Mouse (Mus musculus): Measurements from ENCODE around the gene Rfx2. TPM values are rescaled to one million over a fixed set of nuclear protein-coding genes. Genes with fewer than 3 reads are reported as not detected.
A peak's percentile ranks its signal among the peaks of the same experiment; 100 is the strongest.

Gene Rfx2
- polyA plus RNA-seq, 1 experiment, result 4.4 TPM

DNA sequence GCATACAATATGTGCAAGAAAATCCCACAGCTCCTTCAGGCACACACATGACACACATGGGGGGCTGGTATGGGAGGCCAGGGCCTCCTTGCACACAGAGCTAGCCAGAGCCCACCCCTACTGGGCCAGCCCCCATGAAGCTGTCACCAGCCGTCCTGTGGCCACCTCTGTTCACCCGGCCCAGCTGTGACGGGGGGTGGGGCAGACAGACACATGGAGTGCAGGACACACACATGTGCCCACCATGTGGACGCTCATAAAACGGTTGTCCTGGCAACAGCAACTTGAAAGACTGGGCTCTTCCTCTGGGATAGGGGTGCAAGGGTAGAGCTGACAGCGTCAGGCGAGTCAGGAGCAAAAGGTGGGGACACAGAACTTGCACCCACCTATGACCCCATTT lies 71.6 kb downstream of the Rfx2 start:
- Histone ChIP-seq H3K4me2 (ENCODE audit: low read depth) (no peak overlapping the region), H3K36me3 (ENCODE audit: control insufficient read depth, insufficient read depth) (no peaks in the 10 kb centered on the region), H3K79me2 (ENCODE audit: control insufficient read depth, insufficient read depth) (no peaks in the 10 kb centered on the region), H3ac (ENCODE audit: control insufficient read depth, insufficient read length) (no peak overlapping the region), H3K27me3 (ENCODE audit: control insufficient read depth, insufficient read depth, insufficient read length) (peaks cover 32% of the 10 kb centered on the region), H3K4me3 (no peak overlapping the region)
- no peak for TF ChIP-seq TCF12 (IDR thresholded peaks at IDR 0.05; ENCODE audit: insufficient read depth, poor library complexity, severe bottlenecking)
- no peak for TF ChIP-seq POLR2A (IDR thresholded peaks at IDR 0.05; ENCODE audit: insufficient read length, low read depth)
- no peak for TF ChIP-seq POLR2AphosphoS2 (IDR thresholded peaks at IDR 0.05; ENCODE audit: insufficient read length, low read depth)
- TF ChIP-seq REST (IDR thresholded peaks at IDR 0.05; ENCODE audit: insufficient read depth, insufficient read length), result no peak
- TF ChIP-seq MAX (IDR thresholded peaks at IDR 0.05; ENCODE audit: low read depth), result no peak
- TF ChIP-seq TCF3 (IDR thresholded peaks at IDR 0.05; ENCODE audit: insufficient read length, low read depth), result no peak
- TF ChIP-seq E2F4 (IDR thresholded peaks at IDR 0.05; ENCODE audit: insufficient read depth), result no peak
- no peak for TF ChIP-seq MYOD1 (IDR thresholded peaks at IDR 0.05; ENCODE audit: control insufficient read depth in 1 of 3, insufficient read length in 2 of 3, low read depth in 2 of 3)
- no peak for TF ChIP-seq CEBPB (IDR thresholded peaks at IDR 0.05; ENCODE audit: insufficient read depth, poor library complexity, severe bottlenecking)
- TF ChIP-seq USF1 (IDR thresholded peaks at IDR 0.05; ENCODE audit: low read depth), result no peak
- TF ChIP-seq SRF (IDR thresholded peaks at IDR 0.05; ENCODE audit: control insufficient read depth, insufficient read length, low read depth), result no peak
- no peak for TF ChIP-seq MYOG (IDR thresholded peaks at IDR 0.05; ENCODE audit: control insufficient read depth in 1 of 3, insufficient read depth in 1 of 3, insufficient read length in 2 of 3, low read depth in 2 of 3)

GRCm38 (mm10) chr17:56758132-56758531 lies 72.7 kb downstream of the Rfx2 start:
- Histone ChIP-seq H3K36me3 (ENCODE audit: control insufficient read depth, insufficient read depth) (no peaks in the 10 kb centered on the region), H3K79me2 (ENCODE audit: control insufficient read depth, insufficient read depth) (no peaks in the 10 kb centered on the region), H3ac (ENCODE audit: control insufficient read depth, insufficient read length) (no peak overlapping the region), H3K4me3 (no peak overlapping the region), H3K4me2 (ENCODE audit: low read depth) (no peak overlapping the region), H3K27me3 (ENCODE audit: control insufficient read depth, insufficient read depth, insufficient read length) (peaks cover 37% of the 10 kb centered on the region)
- no peak for TF ChIP-seq REST (IDR thresholded peaks at IDR 0.05; ENCODE audit: insufficient read depth, insufficient read length)
- TF ChIP-seq POLR2A (IDR thresholded peaks at IDR 0.05; ENCODE audit: insufficient read length, low read depth), result no peak
- TF ChIP-seq USF1 (IDR thresholded peaks at IDR 0.05; ENCODE audit: low read depth), result no peak
- no peak for TF ChIP-seq MYOD1 (IDR thresholded peaks at IDR 0.05; ENCODE audit: control insufficient read depth in 1 of 3, insufficient read length in 2 of 3, low read depth in 2 of 3)
- no peak for TF ChIP-seq POLR2AphosphoS2 (IDR thresholded peaks at IDR 0.05; ENCODE audit: insufficient read length, low read depth)
- no peak for TF ChIP-seq TCF12 (IDR thresholded peaks at IDR 0.05; ENCODE audit: insufficient read depth, poor library complexity, severe bottlenecking)

DNA sequence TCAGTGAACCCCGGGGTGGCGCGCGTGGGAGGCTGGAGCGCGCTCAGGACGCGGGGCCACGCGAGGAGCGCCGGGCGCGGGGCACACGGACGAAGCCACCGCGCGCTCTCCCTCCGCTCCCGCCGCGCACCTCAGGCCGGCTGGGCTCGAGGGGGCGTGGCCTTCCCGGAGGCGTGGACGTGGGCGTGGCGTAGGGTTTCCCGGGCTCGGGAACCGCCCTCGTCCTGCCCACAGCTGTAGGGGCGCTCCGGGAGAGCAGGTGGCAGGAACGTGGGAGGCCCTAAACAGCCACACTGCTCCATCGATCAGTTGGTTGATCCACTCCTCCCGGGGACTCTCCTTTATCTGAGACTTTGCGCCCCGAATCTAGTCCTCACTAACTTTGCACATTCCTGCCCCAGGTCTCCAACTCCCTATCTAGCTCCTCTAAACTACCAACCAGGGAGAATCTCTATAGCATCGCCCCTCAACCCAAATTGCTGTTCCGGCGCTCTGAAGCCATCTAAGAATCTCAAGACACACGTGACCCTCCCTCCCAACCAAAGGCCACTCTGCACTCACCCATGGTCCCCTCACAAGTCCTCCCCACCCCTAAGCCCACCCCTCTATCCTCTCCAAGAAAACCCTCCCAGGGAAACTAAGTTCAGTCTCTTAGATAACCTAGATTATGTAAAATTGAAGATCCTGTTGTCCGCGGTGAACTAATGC lies 73.2 kb downstream of the Rfx2 start, which contains the start of gene Nrtn:
TSS of gene Nrtn (minus strand) at position 115 of the 708 bp plus-strand sequence.
- no peak within 1 kb of the TSS for H3K4me3 ChIP-seq
- peak within 1 kb of the TSS; percentile 50 for H3K4me2 ChIP-seq (ENCODE audit: low read depth)
- H3ac ChIP-seq (ENCODE audit: control insufficient read depth, insufficient read length), result no peak within 1 kb of the TSS
- H3K36me3 ChIP-seq (ENCODE audit: control insufficient read depth, insufficient read depth), result no peaks in the 10 kb centered on the region
- H3K79me2 ChIP-seq (ENCODE audit: control insufficient read depth, insufficient read depth), result no peaks in the 10 kb centered on the region
- no peak for TF ChIP-seq MAX (IDR thresholded peaks at IDR 0.05; ENCODE audit: low read depth)
- peak in 2 of 3 experiments; percentile 44 to 58 for TF ChIP-seq MYOG (IDR thresholded peaks at IDR 0.05; ENCODE audit: control insufficient read depth in 1 of 3, insufficient read depth in 1 of 3, insufficient read length in 2 of 3, low read depth in 2 of 3)
- no peak for TF ChIP-seq E2F4 (IDR thresholded peaks at IDR 0.05; ENCODE audit: insufficient read depth)
- peak; percentile 39 for TF ChIP-seq POLR2A (IDR thresholded peaks at IDR 0.05; ENCODE audit: insufficient read length, low read depth)
- TF ChIP-seq MYOD1 (IDR thresholded peaks at IDR 0.05; ENCODE audit: control insufficient read depth in 1 of 3, insufficient read length in 2 of 3, low read depth in 2 of 3), result peak in 2 of 3 experiments; percentile 37 to 59
- no peak for TF ChIP-seq USF1 (IDR thresholded peaks at IDR 0.05; ENCODE audit: low read depth)
- peaks cover 39% of the 10 kb centered on the region for H3K27me3 ChIP-seq (ENCODE audit: control insufficient read depth, insufficient read depth, insufficient read length)

GRCm38 (mm10) chr17:56756703-56757399 lies 74.0 kb downstream of the Rfx2 start:
- Histone ChIP-seq H3K36me3 (ENCODE audit: control insufficient read depth, insufficient read depth) (no peaks in the 10 kb centered on the region), H3ac (ENCODE audit: control insufficient read depth, insufficient read length) (no peak overlapping the region), H3K27me3 (ENCODE audit: control insufficient read depth, insufficient read depth, insufficient read length) (peaks cover 44% of the 10 kb centered on the region), H3K4me2 (ENCODE audit: low read depth) (peak overlapping the region; percentile 50), H3K79me2 (ENCODE audit: control insufficient read depth, insufficient read depth) (no peaks in the 10 kb centered on the region), H3K4me3 (no peak overlapping the region)
- TF ChIP-seq E2F4 (IDR thresholded peaks at IDR 0.05; ENCODE audit: insufficient read depth) (no peak), MAX (IDR thresholded peaks at IDR 0.05; ENCODE audit: low read depth) (no peak), POLR2A (IDR thresholded peaks at IDR 0.05; ENCODE audit: insufficient read length, low read depth) (no peak), MYOG (IDR thresholded peaks at IDR 0.05; ENCODE audit: control insufficient read depth in 1 of 3, insufficient read depth in 1 of 3, insufficient read length in 2 of 3, low read depth in 2 of 3) (no peak), MYOD1 (IDR thresholded peaks at IDR 0.05; ENCODE audit: control insufficient read depth in 1 of 3, insufficient read length in 2 of 3, low read depth in 2 of 3) (no peak), REST (IDR thresholded peaks at IDR 0.05; ENCODE audit: insufficient read depth, insufficient read length) (no peak), CEBPB (IDR thresholded peaks at IDR 0.05; ENCODE audit: insufficient read depth, poor library complexity, severe bottlenecking) (no peak), TCF3 (IDR thresholded peaks at IDR 0.05; ENCODE audit: insufficient read length, low read depth) (no peak), TCF12 (IDR thresholded peaks at IDR 0.05; ENCODE audit: insufficient read depth, poor library complexity, severe bottlenecking) (no peak)

Data from myocyte (in vitro differentiated cells).